Mouse (Mus musculus) thymus, adult 2 months (tissue): ENCODE measurements at regions not wholly inside any gene's neighbourhood (a gene's known extent, or its start where the extent isn't known, plus 50 kb on each side); places are given as distances from the start of the nearest gene placed in this dataset.

ENCODE experiments used
- DNase-seq: peaks from one replicate; pipeline ENCODE4 v3.0.0; 2021
- H3K27ac ChIP-seq: fragments of 200-500 bp; 2 replicates; pipeline ENCODE4 v1.5.1; 2012; ENCODE audit warnings: low read length, control low read depth; ENCODE audit not compliant: control insufficient read depth, insufficient read depth
- H3K27me3 ChIP-seq: fragments of 200-500 bp; 2 replicates; pipeline ENCODE4 v1.6.1; 2012; ENCODE audit warnings: mild to moderate bottlenecking, low read length, moderate library complexity, mixed read lengths; ENCODE audit not compliant: control insufficient read depth, insufficient read depth
- H3K36me3 ChIP-seq: fragments of 200-500 bp; 2 replicates; pipeline ENCODE4 v1.6.1; 2012; ENCODE audit warnings: mild to moderate bottlenecking, low read length, moderate library complexity; ENCODE audit not compliant: control insufficient read depth, insufficient read depth
- H3K4me1 ChIP-seq: fragments of 200-500 bp; replicated peaks from 2 replicates; pipeline ENCODE4 v1.6.1; 2012; ENCODE audit warnings: low read length; ENCODE audit not compliant: control insufficient read depth, insufficient read depth
- H3K4me3 ChIP-seq: fragments of 200-500 bp; 2 replicates; pipeline ENCODE4 v1.5.1; 2012; ENCODE audit warnings: mild to moderate bottlenecking, low read length, control low read depth, moderate library complexity; ENCODE audit not compliant: control insufficient read depth, insufficient read depth
- CTCF ChIP-seq: fragments of 200-500 bp; IDR thresholded peaks from 2 replicates; pipeline ENCODE4 v1.5.1; 2012; ENCODE audit warnings: mild to moderate bottlenecking, control low read depth, low read length, moderate library complexity, borderline replicate concordance; ENCODE audit not compliant: control insufficient read depth, poor library complexity, insufficient read depth; ENCODE audit errors: extremely low read depth
- POLR2A ChIP-seq: fragments of 200-500 bp; IDR thresholded peaks from 2 replicates; pipeline ENCODE4 v1.6.1; 2012; ENCODE audit warnings: mild to moderate bottlenecking, low read length, control low read depth, moderate library complexity; ENCODE audit not compliant: control insufficient read depth, poor library complexity, insufficient read depth; ENCODE audit errors: extremely low read depth
- WGBS: fragments of 180-500 bp; shearing (Covaris S2); methylation state at CpG from one replicate; pipeline ENCODE4 v1.1.7; 2018; 5-methylcytosine and 5-hydroxymethylcytosine counted together

GRCm38 (mm10) chr3:131812968-131813367, 248.4 kb downstream of the Papss1 start:
- no peaks in the 10 kb centered on the region for H3K27me3 ChIP-seq
- H3K36me3 ChIP-seq, result no peaks in the 10 kb centered on the region
- H3K4me3 ChIP-seq, result no peak overlapping the region
- TF ChIP-seq POLR2A, result no peak
- no peak for TF ChIP-seq CTCF
- H3K27ac ChIP-seq, result no peak overlapping the region
- no peaks in the 10 kb centered on the region for H3K4me1 ChIP-seq
- 67% methylated on average over 6 of the region's 6 CpGs for WGBS
- DNase-seq, result no peak

- no peaks in the 10 kb centered on the region for H3K4me1 ChIP-seq
- no peak overlapping the region for H3K27ac ChIP-seq
- DNase-seq, result no peak
- H3K27me3 ChIP-seq, result no peaks in the 10 kb centered on the region
- WGBS, result 85% methylated on average over 1 of the region's 1 CpGs
- TF ChIP-seq POLR2A, result no peak
- TF ChIP-seq CTCF, result no peak
- H3K4me3 ChIP-seq, result no peak overlapping the region
- H3K36me3 ChIP-seq, result no peaks in the 10 kb centered on the region
Measured at GRCm38 (mm10) chr3:131818806-131819205, 254.2 kb downstream of the Papss1 start.

DNA sequence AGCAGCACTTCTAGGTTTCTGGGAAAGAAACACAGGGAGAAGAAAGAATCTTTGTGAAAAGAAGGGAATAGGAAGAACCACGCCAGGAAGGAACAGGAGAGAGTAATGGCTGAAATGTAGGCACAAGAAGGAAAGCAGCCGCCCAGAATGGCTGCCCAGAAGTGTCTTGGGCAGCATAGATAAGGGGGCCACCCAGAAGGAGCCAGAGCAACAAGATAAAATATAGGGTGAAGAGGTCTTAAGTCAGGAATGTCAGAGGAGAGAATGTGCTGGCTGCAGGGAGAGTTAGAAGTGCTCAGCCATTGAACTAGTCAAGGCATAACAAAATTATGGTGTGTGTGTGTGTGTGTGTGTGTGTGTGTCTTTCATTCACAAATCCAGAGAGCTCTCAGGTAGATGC, 227.7 kb upstream of the Dkk2 start:
- Histone ChIP-seq H3K4me3 (no peak overlapping the region), H3K27ac (no peak overlapping the region), H3K27me3 (no peaks in the 10 kb centered on the region), H3K36me3 (no peaks in the 10 kb centered on the region), H3K4me1 (no peaks in the 10 kb centered on the region)
- no peak for TF ChIP-seq CTCF
- TF ChIP-seq POLR2A, result no peak
- DNase-seq, result no peak
- WGBS, result 80% methylated on average over 2 of the region's 2 CpGs

DNA sequence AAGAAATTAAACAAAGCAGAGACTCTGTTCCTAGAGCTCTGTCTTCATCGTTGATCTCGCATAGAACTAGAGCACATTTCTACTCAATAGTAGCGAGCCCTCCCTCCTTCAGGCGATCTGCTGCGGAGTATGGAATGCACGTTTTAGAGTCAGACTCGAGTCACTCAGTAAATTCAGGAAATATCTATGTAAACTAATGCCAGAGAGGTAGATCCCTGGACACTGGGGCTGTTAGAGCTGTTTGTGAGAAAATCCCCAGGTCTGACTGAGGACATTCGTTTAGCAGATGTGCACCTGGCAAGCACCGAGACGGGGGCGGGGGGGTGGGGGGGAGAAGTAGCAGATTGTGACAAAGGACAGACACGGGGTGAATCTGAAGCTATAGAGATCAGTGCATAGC, 226.0 kb upstream of the Dkk2 start:
- H3K36me3 ChIP-seq, result no peaks in the 10 kb centered on the region
- 87% methylated on average over 12 of the region's 12 CpGs for WGBS
- TF ChIP-seq POLR2A (no peak), CTCF (no peak)
- no peaks in the 10 kb centered on the region for H3K27me3 ChIP-seq
- no peak overlapping the region for H3K27ac ChIP-seq
- H3K4me3 ChIP-seq, result no peak overlapping the region
- DNase-seq, result no peak
- no peaks in the 10 kb centered on the region for H3K4me1 ChIP-seq

DNA sequence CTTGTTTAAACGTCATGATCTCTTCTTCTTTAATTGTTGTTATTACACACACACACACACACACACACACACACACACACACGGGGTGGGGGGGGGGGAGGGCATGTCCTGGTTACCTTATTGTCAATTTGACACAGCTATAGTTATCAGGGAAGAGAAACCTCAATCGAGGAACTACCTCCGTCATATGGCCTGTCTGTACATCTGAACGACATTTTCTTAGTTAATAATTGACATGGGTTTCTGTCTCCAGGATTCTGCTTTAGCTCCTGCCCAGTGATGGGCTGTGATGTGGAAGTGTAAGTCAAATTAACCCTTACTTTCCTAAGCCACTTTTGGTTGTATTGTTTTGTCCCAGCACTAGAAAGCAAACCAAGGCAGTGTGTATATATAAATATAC, 220.0 kb upstream of the Dkk2 start:
- DNase-seq, result no peak
- Histone ChIP-seq H3K36me3 (no peaks in the 10 kb centered on the region), H3K27ac (no peak overlapping the region), H3K4me3 (no peak overlapping the region), H3K27me3 (no peaks in the 10 kb centered on the region), H3K4me1 (no peaks in the 10 kb centered on the region)
- WGBS, result 80% methylated on average over 5 of the region's 5 CpGs
- TF ChIP-seq POLR2A (no peak), CTCF (no peak)

DNA sequence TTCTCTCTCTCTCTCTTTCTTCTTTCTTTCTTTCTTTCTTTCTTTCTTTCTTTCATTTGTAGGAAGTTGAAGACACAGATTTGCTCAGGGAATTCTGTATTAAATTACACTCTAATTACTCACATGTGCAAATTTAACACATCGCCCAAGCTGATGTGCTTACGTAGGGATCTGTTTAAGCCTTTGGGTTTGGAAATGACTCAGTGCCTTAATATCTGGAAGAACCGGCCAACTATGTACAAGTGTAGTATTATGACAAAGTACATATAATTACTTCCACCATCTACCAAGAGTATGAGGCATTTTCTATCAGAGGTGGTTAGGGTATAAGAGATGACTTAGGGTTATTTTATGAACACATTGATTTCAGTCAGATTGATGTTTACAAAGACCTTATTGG, 217.8 kb upstream of the Dkk2 start:
- Histone ChIP-seq H3K4me1 (no peaks in the 10 kb centered on the region), H3K36me3 (no peaks in the 10 kb centered on the region), H3K27me3 (no peaks in the 10 kb centered on the region), H3K4me3 (no peak overlapping the region), H3K27ac (no peak overlapping the region)
- TF ChIP-seq POLR2A (no peak), CTCF (no peak)
- 95% methylated on average over 3 of the region's 3 CpGs for WGBS
- DNase-seq, result no peak

GRCm38 (mm10) chr3:131868219-131868964, 216.7 kb upstream of the Dkk2 start:
- 81% methylated on average over 11 of the region's 11 CpGs for WGBS
- DNase-seq, result no peak
- H3K4me3 ChIP-seq, result no peak overlapping the region
- H3K27me3 ChIP-seq, result no peaks in the 10 kb centered on the region
- H3K27ac ChIP-seq, result no peak overlapping the region
- no peaks in the 10 kb centered on the region for H3K36me3 ChIP-seq
- no peaks in the 10 kb centered on the region for H3K4me1 ChIP-seq
- no peak for TF ChIP-seq POLR2A
- TF ChIP-seq CTCF, result no peak
